Mouse (Mus musculus): ENCODE measurements around the gene Ap4e1. TPM values are rescaled to one million over a fixed set of nuclear protein-coding genes. Genes with fewer than 3 reads are reported as not detected.

Ap4e1 gene
- 10 to 100 TPM; 13.9 to 14.6 TPM for total RNA-seq (2021)

DNA sequence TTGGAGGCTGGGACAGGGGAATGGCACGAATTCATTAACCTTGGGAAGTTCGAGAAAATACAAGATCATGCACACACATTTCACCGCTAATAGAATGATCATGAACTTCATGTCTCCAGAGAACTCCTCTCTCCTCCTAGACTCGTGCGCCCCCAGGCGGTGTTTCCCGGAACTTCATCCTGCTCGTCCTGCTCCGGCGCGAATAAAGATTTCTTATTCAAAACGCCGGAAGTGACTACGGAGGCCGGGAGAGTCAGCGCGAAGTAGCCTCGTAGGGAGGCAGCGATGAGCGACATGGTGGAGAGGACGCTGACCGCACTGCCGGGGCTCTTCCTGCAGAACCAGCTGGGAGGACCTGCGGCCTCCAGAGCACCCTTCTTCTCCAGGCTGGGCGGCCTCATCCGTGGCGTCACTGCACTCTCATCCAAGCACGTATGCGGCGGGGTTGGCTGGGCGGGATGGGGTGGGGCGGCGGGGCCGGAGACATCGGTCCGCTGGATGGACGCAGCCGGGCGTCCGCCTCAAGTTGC, at the start of gene Ap4e1:
Ap4e1 (plus strand) TSS at position 249 of the 530 bp plus-strand sequence.
- intact Hi-C loops (cut with DNase I) = loop anchor here (2.0 kb wide), 1 partner anchor 76 kb away; the partner anchor contains the start of gene Sppl2a
- DNase-seq (ENCODE audit: extremely low spot score in 1 of 2, low spot score in 2 of 2) = peak; percentile 91 to 96

GRCm38 (mm10) chr2:126961696-126962095, 46.8 kb upstream of the Ap4e1 start:
- no peak for DNase-seq (ENCODE audit: extremely low spot score in 1 of 2, low spot score in 2 of 2)
- intact Hi-C loops (cut with DNase I) = no loop called here

DNA sequence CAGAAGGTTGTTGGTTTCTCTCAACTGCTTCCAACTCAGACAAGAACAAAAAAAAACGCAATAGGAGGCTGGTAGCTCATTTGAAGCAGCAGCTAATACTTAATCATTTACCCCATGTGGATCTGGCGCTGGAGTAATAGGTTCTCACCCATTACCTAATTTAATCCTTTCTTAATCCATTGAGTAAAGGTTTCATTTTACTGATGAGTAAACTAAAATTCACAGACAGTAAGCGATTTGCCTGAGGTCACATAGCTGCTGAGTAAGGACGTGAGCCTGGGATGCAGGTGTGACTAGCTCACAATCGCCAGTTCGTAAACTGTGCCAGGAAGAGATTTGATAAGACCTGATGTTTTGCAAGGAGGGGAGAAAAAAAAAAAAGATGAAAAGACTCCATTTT, 31.1 kb upstream of the Ap4e1 start:
- intact Hi-C loops (cut with DNase I) = no loop called here
- DNase-seq (ENCODE audit: extremely low spot score in 1 of 2, low spot score in 2 of 2) = no peak

DNA sequence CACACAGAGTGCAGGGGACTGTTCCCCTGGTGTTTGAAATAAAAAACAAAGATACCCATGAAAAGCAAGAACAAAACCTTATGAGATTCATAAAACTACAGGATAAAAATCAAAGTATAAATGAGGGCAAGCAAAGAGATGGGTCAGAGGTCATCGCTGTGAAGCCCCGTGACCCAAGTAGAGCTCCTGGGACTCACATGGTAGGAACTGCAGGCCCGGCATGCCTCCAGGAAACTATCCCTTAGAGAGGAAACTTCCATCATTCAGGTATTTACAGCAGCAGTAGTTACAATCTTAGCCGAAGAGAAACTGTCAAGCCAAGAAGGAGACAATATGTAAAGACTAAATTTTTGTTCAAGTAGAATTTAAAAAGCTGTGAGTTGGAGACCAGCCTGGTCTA, 25.3 kb upstream of the Ap4e1 start:
- no peak for DNase-seq (ENCODE audit: extremely low spot score in 1 of 2, low spot score in 2 of 2)
- intact Hi-C loops (cut with DNase I) = no loop called here

DNA sequence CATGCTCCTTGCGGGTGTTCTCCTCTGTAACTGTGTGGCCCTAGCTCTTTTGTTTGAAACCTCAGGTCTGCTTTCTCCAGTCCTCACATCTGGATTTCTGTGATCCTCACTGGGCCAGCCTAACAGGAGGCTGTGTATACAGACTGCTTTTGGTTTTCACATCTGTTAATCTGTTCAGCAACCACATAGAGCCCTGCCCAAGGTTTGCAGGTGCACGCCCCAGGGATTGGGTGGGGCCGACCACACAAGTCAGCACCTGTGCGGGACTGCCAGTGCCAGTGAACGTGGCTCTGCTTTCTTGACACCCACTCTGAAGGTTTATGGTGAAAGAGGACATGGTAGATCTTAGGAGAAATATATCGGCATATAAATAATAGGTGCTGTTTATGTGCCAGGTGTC, 18.6 kb upstream of the Ap4e1 start:
- intact Hi-C loops (cut with DNase I) = loop anchor here (5.0 to 10.0 kb wide), 3 partner anchors 43 to 155 kb away; partner anchors contain the start of gene Sppl2a
- DNase-seq (ENCODE audit: extremely low spot score in 1 of 2, low spot score in 2 of 2) = no peak

GRCm38 (mm10) chr2:126992742-126993141, 15.8 kb upstream of the Ap4e1 start:
- intact Hi-C loops (cut with DNase I) = loop anchor here (5.0 to 10.0 kb wide), 2 partner anchors 60 to 158 kb away; partner anchors contain the start of gene Sppl2a
- DNase-seq (ENCODE audit: extremely low spot score in 1 of 2, low spot score in 2 of 2) = no peak

DNA sequence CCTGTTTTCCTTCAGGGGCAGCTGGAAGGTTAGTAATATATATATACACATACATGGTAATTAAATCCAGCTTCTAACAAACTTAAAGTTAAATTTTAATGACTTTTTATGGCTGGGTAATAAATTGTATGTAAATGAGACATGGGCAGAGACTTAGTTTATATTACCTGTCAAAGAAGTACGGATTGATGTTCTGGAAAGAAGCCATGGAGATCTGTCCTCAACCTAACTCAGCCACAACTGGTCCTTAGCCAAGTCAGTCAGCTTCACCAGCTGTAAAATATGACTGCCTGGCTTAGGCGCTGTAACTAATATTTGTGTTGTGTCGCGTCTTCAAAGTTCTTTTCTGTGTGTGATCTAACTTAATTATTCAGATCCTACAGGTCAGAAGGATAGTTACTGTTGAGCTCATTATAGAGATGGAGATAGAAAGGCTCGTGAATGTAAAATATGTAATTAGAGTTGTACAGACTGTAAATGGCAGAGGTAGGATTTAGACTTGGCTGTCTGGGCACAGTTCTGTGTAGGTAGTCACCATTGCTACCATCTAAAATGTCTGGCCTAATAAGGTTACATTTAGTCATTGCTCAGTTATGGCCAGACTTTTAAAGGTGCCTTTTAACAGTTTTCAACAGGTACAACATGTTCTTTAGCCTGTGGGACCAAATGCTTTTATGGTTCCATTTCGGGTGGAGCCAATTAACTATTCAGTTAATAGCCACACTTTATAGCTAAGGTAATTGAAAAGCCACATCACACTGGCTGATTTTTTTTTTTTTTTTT, 13.9 kb upstream of the Ap4e1 start:
- DNase-seq (ENCODE audit: extremely low spot score in 1 of 2, low spot score in 2 of 2) = no peak
- intact Hi-C loops (cut with DNase I) = loop anchor here (5.0 to 10.0 kb wide), 2 partner anchors 62 to 160 kb away; partner anchors contain the start of gene Sppl2a

DNA sequence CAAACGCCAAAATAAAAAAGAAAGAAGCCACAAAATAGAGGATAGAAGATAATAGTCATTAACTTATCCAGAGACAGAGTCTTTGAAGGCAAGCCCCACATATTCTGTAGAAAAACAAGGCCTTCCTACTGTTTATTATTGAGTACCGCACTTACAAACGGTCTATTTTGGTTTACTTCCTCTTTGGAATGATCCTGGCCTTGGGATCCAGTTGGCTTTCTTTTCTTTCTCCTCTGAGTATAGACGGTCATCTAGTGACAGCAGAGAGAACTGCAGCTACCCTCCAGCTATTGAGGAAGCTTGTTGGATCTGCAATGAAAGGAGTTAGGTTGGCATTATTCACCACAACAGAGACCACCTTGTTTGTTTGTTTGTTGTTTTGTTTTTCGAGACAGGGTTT, 11.8 kb upstream of the Ap4e1 start:
- intact Hi-C loops (cut with DNase I) = loop anchor here (10.0 kb wide), 1 partner anchor 162 kb away; no protein-coding TSS in a partner anchor
- peak; percentile 50 to 52 for DNase-seq (ENCODE audit: extremely low spot score in 1 of 2, low spot score in 2 of 2)

- intact Hi-C loops (cut with DNase I) = loop anchor here (10.0 kb wide), 1 partner anchor 163 kb away; no protein-coding TSS in a partner anchor
Observed at GRCm38 (mm10) chr2:126998219-126998618, 10.3 kb upstream of the Ap4e1 start.

DNA sequence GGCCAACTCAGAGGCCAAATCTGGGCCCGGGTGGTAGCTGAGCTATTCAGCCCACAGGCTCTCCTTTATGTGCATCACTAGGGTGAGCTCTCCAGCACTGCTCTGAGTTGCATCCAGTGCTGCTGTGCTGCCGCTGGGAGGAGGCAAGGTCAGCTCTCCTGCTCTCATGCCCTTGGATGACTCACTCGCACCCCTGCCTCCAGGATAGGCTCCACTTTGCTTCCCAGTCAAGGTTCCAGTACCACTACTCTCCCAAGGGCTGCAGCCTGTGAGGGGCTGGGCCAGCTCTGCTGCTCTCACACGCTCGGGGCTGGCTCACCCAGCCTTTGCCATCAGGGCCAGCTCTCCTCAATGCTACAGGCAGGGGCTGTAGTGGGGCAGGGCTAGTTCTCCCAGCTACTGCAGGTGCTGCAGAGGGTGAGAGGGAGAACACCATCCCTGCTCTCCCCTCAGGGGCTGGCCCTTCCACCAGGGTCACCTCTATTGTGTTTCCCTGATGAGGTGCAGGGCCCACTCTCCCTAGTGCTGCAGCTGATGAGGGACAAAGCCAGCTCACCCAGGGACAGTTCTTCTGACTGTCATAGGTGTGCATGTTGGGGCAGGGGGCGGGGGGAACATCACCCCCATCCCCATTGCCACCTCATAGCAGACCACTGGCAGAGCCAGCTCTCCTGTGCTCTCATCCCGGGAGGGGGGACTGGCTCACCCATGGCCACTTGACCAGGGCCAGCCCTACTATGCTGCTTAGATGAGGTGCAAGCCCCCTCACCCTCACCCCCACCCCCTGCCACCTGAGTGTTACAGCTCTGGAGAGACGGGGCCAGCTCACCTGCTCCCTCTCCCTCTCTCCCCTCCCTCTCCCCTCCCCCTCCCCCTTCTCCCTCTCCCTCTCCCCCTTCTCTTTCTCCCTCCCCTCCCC, 7.9 kb upstream of the Ap4e1 start:
- intact Hi-C loops (cut with DNase I) = no loop called here
- no peak for DNase-seq (ENCODE audit: extremely low spot score in 1 of 2, low spot score in 2 of 2)

More at GRCm38 (mm10) chr2:126998219-126998618, 10.3 kb upstream of the Ap4e1 start:
- DNase-seq (ENCODE audit: extremely low spot score in 1 of 2, low spot score in 2 of 2) = no peak

- no peak for DNase-seq (ENCODE audit: extremely low spot score in 1 of 2, low spot score in 2 of 2)
- intact Hi-C loops (cut with DNase I) = no loop called here
Observed at GRCm38 (mm10) chr2:127004046-127004445, 4.5 kb upstream of the Ap4e1 start.

- intact Hi-C loops (cut with DNase I) = no loop called here
- peak in 1 of 2 experiments; percentile 48 for DNase-seq (ENCODE audit: extremely low spot score in 1 of 2, low spot score in 2 of 2)
Observed at GRCm38 (mm10) chr2:127006634-127007370, 1.7 kb upstream of the Ap4e1 start.

DNA sequence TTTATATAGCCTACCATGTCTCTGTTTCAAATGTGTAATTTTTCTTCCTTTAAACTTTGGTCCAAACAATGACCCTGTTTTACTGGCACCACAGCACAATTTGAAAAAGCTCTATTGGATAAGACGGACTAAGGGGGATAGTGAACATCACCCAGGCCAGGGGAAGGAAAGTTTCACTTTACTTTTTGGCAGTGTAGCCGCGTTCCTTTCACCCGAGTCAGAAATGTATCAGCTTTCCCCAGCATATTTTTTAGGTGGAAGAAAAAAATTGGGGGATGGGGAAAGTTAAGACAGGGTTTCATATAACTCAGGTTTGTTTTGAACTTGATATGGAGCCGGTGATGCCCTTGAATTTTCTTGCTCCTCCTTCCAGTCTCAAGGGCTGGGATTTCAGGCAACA, 1.0 kb upstream of the Ap4e1 start:
- intact Hi-C loops (cut with DNase I) = no loop called here
- DNase-seq (ENCODE audit: extremely low spot score in 1 of 2, low spot score in 2 of 2) = no peak

GRCm38 (mm10) chr2:127035006-127035605, 26.6 kb downstream of the Ap4e1 start:
- intact Hi-C loops (cut with DNase I) = no loop called here
- DNase-seq (ENCODE audit: extremely low spot score in 1 of 2, low spot score in 2 of 2) = peak in 1 of 2 experiments; percentile 23

DNA sequence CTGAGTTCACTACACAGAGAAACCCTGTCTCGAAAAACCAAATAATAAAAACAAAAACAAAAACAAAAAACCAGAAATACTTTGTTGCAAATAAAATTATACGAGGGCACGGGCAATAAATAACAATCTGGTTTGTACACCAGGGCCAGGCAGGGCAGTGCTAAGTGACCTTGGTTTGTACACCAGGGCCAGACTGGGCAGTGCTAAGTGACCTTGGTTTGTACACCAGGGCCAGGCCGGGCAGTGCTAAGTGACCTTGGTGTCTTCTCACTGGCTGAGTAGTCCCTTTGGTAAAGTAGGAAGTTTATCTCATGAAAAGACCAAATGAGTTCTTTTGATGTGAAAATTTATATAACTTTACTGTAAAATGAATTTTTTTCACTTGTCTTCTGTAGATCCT, 28.8 kb downstream of the Ap4e1 start:
- DNase-seq (ENCODE audit: extremely low spot score in 1 of 2, low spot score in 2 of 2) = no peak
- intact Hi-C loops (cut with DNase I) = no loop called here

DNA sequence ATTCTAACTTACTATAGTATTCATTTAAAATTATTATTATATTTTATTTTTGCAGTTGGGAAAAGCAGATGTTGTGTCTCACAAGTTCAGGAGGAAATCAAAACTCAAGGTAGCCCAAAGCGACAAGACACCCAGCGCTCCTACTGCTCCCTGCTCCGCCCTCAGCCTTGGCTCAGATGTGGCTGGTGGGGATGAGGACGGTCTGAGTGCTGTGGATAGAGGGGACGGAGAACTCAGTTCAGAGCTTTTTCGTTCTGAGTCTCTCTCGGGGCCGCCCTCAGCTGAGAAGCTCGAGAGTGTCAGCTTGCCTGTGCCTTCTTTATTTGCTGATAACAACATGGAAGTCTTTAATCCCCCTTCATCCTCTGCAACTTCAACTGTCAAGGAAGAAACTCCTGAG, 53.0 kb downstream of the Ap4e1 start:
- no peak for DNase-seq (ENCODE audit: extremely low spot score in 1 of 2, low spot score in 2 of 2)
- intact Hi-C loops (cut with DNase I) = no loop called here

GRCm38 (mm10) chr2:127068806-127069205, 60.3 kb downstream of the Ap4e1 start:
- intact Hi-C loops (cut with DNase I) = no loop called here
- DNase-seq (ENCODE audit: extremely low spot score in 1 of 2, low spot score in 2 of 2) = no peak

- intact Hi-C loops (cut with DNase I) = no loop called here
- DNase-seq (ENCODE audit: extremely low spot score in 1 of 2, low spot score in 2 of 2) = no peak
Observed at GRCm38 (mm10) chr2:127069781-127070434, 61.4 kb downstream of the Ap4e1 start.

Measured in left cerebral cortex, postnatal 10 days (tissue).